Mouse (Mus musculus): Measurements from ENCODE around the gene Mmd. TPM values are rescaled to one million over a fixed set of nuclear protein-coding genes. Genes with fewer than 3 reads are reported as not detected.

Mmd gene
- total and polyA plus RNA-seq, 3 experiments: 2.0 to 10.7 (median 6.1) TPM

- no peak for ATAC-seq (ENCODE audit: extremely low read depth, insufficient number of reproducible peaks, low FRiP score, poor library complexity, severe bottlenecking)
- H3K9me3 ChIP-seq (replicated peaks): 0 out of 2 replicates have a peak, but pooled peaks cover 6% of the 10 kb centered on the region
- no peak for TF ChIP-seq CTCF (IDR thresholded peaks at IDR 0.05; ENCODE audit: low read depth, low read length)
- TF ChIP-seq TAL1 (conservative IDR thresholded peaks at IDR 0.05; ENCODE audit: low read depth, low read length): no peak
- no peak for TF ChIP-seq POLR2AphosphoS5 (IDR thresholded peaks at IDR 0.05; ENCODE audit: insufficient replicate concordance, low read depth, low read length)
- TF ChIP-seq GATA2 (IDR thresholded peaks at IDR 0.05; ENCODE audit: borderline replicate concordance, low read depth, low read length): no peak
- TF ChIP-seq GATA1 (IDR thresholded peaks at IDR 0.05; ENCODE audit: borderline replicate concordance, low read length): no peak
Observed at GRCm38 (mm10) chr11:90235221-90235620, 14.0 kb upstream of the Mmd start.

GRCm38 (mm10) chr11:90237616-90238015 is 11.6 kb upstream of the Mmd start:
- Histone ChIP-seq H3K9me3 (replicated peaks) (0 out of 2 replicates have a peak, but pooled peaks cover 3% of the 10 kb centered on the region), H3K4me1 (ENCODE audit: insufficient read depth, low read depth, low read length) (no peaks in the 10 kb centered on the region), H3K27me3 (ENCODE audit: insufficient read depth, low read length) (no peaks in the 10 kb centered on the region), H3K4me3 (ENCODE audit: low read depth, low read length) (no peak overlapping the region), H3K36me3 (replicated peaks) (no peaks in the 10 kb centered on the region)
- ATAC-seq (ENCODE audit: extremely low read depth, insufficient number of reproducible peaks, low FRiP score, poor library complexity, severe bottlenecking): no peak
- TF ChIP-seq POLR2AphosphoS5 (IDR thresholded peaks at IDR 0.05; ENCODE audit: insufficient replicate concordance, low read depth, low read length) (no peak), GATA1 (IDR thresholded peaks at IDR 0.05; ENCODE audit: borderline replicate concordance, low read length) (no peak), CTCF (IDR thresholded peaks at IDR 0.05; ENCODE audit: low read depth, low read length) (no peak), GATA2 (IDR thresholded peaks at IDR 0.05; ENCODE audit: borderline replicate concordance, low read depth, low read length) (no peak), TAL1 (conservative IDR thresholded peaks at IDR 0.05; ENCODE audit: low read depth, low read length) (no peak)
- DNase-seq (ENCODE audit: low spot score): no peak

More at GRCm38 (mm10) chr11:90235221-90235620, 14.0 kb upstream of the Mmd start:
- no peaks in the 10 kb centered on the region for H3K36me3 ChIP-seq (replicated peaks)
- DNase-seq (ENCODE audit: low spot score): no peak
- H3K27me3 ChIP-seq (ENCODE audit: insufficient read depth, low read length): no peaks in the 10 kb centered on the region
- H3K4me3 ChIP-seq (ENCODE audit: low read depth, low read length): no peak overlapping the region
- no peaks in the 10 kb centered on the region for H3K4me1 ChIP-seq (ENCODE audit: insufficient read depth, low read depth, low read length)

GRCm38 (mm10) chr11:90238657-90239056 is 10.6 kb upstream of the Mmd start:
- DNase-seq (ENCODE audit: low spot score): no peak
- no peaks in the 10 kb centered on the region for H3K4me1 ChIP-seq (ENCODE audit: insufficient read depth, low read depth, low read length)
- H3K36me3 ChIP-seq (replicated peaks): no peaks in the 10 kb centered on the region
- H3K27me3 ChIP-seq (ENCODE audit: insufficient read depth, low read length): no peaks in the 10 kb centered on the region
- no peak for ATAC-seq (ENCODE audit: extremely low read depth, insufficient number of reproducible peaks, low FRiP score, poor library complexity, severe bottlenecking)
- 0 out of 2 replicates have a peak, but pooled peaks cover 3% of the 10 kb centered on the region for H3K9me3 ChIP-seq (replicated peaks)
- no peak for TF ChIP-seq GATA2 (IDR thresholded peaks at IDR 0.05; ENCODE audit: borderline replicate concordance, low read depth, low read length)
- no peak for TF ChIP-seq CTCF (IDR thresholded peaks at IDR 0.05; ENCODE audit: low read depth, low read length)
- TF ChIP-seq TAL1 (conservative IDR thresholded peaks at IDR 0.05; ENCODE audit: low read depth, low read length): no peak
- TF ChIP-seq POLR2AphosphoS5 (IDR thresholded peaks at IDR 0.05; ENCODE audit: insufficient replicate concordance, low read depth, low read length): no peak
- TF ChIP-seq GATA1 (IDR thresholded peaks at IDR 0.05; ENCODE audit: borderline replicate concordance, low read length): no peak
- H3K4me3 ChIP-seq (ENCODE audit: low read depth, low read length): no peak overlapping the region

DNA sequence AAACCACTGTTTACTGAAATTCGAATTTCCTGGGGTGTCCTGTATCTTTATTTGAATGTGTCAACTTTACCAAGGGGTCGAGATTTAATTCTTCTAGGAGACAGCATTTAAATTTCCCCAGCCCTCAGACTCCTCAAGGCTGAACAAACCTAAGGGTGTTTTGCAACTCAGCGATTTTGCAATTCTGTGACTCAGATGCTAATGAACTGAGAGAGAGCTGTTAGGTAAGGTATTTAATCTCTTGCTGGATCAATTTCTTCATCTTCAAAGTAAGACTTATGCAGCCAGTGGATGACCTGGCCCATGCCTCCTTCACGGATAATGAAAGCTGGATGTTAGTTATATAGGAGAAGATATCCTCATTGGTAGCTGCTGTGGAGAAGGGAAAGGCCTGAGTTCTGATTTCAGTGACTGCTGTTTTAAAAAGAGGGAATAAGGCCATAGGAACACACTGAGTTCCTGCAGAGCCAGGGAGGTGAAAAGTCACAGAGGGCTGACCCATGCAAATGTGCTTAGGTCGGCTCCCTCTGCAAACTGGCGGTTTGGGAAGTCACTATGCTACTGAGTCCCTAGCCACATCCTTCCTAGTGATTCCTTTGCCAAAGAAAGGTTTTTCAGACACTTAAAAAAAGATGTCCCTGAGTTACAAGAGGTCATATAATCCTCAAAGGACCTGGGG is 8.5 kb upstream of the Mmd start:
- Histone ChIP-seq H3K36me3 (replicated peaks) (no peaks in the 10 kb centered on the region), H3K27me3 (ENCODE audit: insufficient read depth, low read length) (no peaks in the 10 kb centered on the region; the same call in 1 of the 2 replicates), H3K4me3 (ENCODE audit: low read depth, low read length) (no peak overlapping the region), H3K9me3 (replicated peaks) (0 out of 2 replicates have a peak, but pooled peaks cover 3% of the 10 kb centered on the region), H3K4me1 (ENCODE audit: insufficient read depth, low read depth, low read length) (no peaks in the 10 kb centered on the region)
- ATAC-seq (ENCODE audit: extremely low read depth, insufficient number of reproducible peaks, low FRiP score, poor library complexity, severe bottlenecking) (no peak), DNase-seq (ENCODE audit: low spot score) (no peak)
- TF ChIP-seq GATA2 (IDR thresholded peaks at IDR 0.05; ENCODE audit: borderline replicate concordance, low read depth, low read length): no peak
- TF ChIP-seq POLR2AphosphoS5 (IDR thresholded peaks at IDR 0.05; ENCODE audit: insufficient replicate concordance, low read depth, low read length): no peak
- TF ChIP-seq GATA1 (IDR thresholded peaks at IDR 0.05; ENCODE audit: borderline replicate concordance, low read length): no peak

- TF ChIP-seq POLR2AphosphoS5 (IDR thresholded peaks at IDR 0.05; ENCODE audit: insufficient replicate concordance, low read depth, low read length): no peak
- H3K36me3 ChIP-seq (replicated peaks): no peaks in the 10 kb centered on the region
- no peak overlapping the region for H3K4me3 ChIP-seq (ENCODE audit: low read depth, low read length)
- no peak for ATAC-seq (ENCODE audit: extremely low read depth, insufficient number of reproducible peaks, low FRiP score, poor library complexity, severe bottlenecking)
- no peaks in the 10 kb centered on the region for H3K4me1 ChIP-seq (ENCODE audit: insufficient read depth, low read depth, low read length)
- no peak for DNase-seq (ENCODE audit: low spot score)
- H3K9me3 ChIP-seq (replicated peaks): 0 out of 2 replicates have a peak, but pooled peaks cover 3% of the 10 kb centered on the region
- no peaks in the 10 kb centered on the region; the same call in 1 of the 2 replicates for H3K27me3 ChIP-seq (ENCODE audit: insufficient read depth, low read length)
Observed at GRCm38 (mm10) chr11:90241874-90242273, 7.4 kb upstream of the Mmd start.

DNA sequence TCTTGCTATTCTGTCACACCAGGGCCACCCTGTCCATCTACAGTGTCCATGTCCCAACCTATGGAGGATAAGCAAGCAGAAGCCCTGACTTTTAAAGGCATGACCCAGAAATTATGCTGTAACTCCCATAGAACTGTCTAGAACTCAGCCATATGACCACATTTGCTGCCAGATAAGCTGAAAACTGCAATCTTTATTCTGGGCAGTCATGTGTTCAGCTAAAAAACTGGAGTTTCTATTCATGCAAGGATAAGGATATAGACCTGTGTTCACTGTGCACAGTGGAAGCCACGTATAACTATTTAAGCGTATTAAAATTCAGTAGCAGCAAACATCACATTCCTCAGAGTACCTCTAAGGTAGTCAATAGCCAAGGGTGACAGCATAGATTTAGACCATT is 6.0 kb upstream of the Mmd start:
- DNase-seq (ENCODE audit: low spot score): no peak
- no peak for TF ChIP-seq TAL1 (conservative IDR thresholded peaks at IDR 0.05; ENCODE audit: low read depth, low read length)
- TF ChIP-seq GATA2 (IDR thresholded peaks at IDR 0.05; ENCODE audit: borderline replicate concordance, low read depth, low read length): no peak
- no peak for TF ChIP-seq POLR2AphosphoS5 (IDR thresholded peaks at IDR 0.05; ENCODE audit: insufficient replicate concordance, low read depth, low read length)
- TF ChIP-seq GATA1 (IDR thresholded peaks at IDR 0.05; ENCODE audit: borderline replicate concordance, low read length): no peak
- TF ChIP-seq CTCF (IDR thresholded peaks at IDR 0.05; ENCODE audit: low read depth, low read length): no peak
- no peak for ATAC-seq (ENCODE audit: extremely low read depth, insufficient number of reproducible peaks, low FRiP score, poor library complexity, severe bottlenecking)
- no peaks in the 10 kb centered on the region for H3K36me3 ChIP-seq (replicated peaks)
- H3K4me1 ChIP-seq (ENCODE audit: insufficient read depth, low read depth, low read length): no peaks in the 10 kb centered on the region
- H3K4me3 ChIP-seq (ENCODE audit: low read depth, low read length): no peak overlapping the region
- H3K27me3 ChIP-seq (ENCODE audit: insufficient read depth, low read length): no peaks in the 10 kb centered on the region; the same call in 1 of the 2 replicates
- no peaks in the 10 kb centered on the region for H3K9me3 ChIP-seq (replicated peaks)

Data from G1E (cell line).